Mouse (Mus musculus): ENCODE results near the gene Ssh2.
"Not testable (repeated sequence)": the region's sequence is repeated elsewhere in the genome, so short reads cannot be mapped to it uniquely, and the experiment has no call there.

Gene Ssh2

DNA sequence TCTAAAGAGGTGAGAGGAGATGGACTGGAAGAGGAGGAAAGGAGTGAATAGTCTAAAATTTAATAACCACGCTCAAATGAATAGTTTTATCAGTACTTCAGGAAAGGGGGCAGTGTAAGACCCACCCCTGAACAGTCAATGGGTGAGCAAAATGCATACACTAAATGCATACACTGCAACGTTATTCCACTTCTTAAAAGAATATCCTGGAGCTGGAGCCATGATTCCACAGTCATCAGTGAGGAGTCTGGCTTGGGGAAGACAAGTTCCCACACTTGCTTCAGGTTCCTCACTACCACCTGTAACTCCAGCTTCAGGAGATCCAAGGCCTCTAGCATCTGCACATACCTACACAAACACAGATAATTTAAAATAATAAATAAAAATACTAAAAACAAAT, 133.6 kb downstream of the Ssh2 start:
- no peak for DNase-seq

- DNase-seq, result no peak
Observed at GRCm38 (mm10) chr11:77355055-77355454, 139.0 kb downstream of the Ssh2 start.

- no peak for DNase-seq
Observed at GRCm38 (mm10) chr11:77357839-77358238, 141.8 kb downstream of the Ssh2 start.

- no peak for DNase-seq
Observed at GRCm38 (mm10) chr11:77363476-77363875, 147.4 kb downstream of the Ssh2 start.

DNA sequence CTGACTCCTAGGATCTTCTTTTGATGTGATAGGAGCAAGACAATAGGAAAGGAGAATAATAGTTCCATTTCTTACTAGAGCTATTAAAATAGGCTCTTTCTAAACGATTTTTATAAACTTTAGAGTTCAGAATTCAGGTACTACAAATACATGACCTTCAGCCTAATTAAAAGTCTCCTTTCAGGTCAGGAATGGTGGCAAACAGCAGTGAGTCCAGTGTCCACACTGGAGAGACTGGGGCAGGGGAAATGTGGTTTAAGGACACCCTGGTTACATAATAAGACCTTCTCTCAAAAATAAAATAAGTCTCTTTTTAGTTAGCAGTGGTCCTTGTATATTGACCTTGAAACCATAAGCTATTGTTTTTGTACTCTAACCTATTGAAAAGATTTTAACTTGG, 148.3 kb downstream of the Ssh2 start:
- DNase-seq, result no peak

- DNase-seq, result no peak
Observed at GRCm38 (mm10) chr11:77365706-77366386, 149.8 kb downstream of the Ssh2 start.

GRCm38 (mm10) chr11:77367541-77368270, 151.6 kb downstream of the Ssh2 start:
- no peak for DNase-seq

DNA sequence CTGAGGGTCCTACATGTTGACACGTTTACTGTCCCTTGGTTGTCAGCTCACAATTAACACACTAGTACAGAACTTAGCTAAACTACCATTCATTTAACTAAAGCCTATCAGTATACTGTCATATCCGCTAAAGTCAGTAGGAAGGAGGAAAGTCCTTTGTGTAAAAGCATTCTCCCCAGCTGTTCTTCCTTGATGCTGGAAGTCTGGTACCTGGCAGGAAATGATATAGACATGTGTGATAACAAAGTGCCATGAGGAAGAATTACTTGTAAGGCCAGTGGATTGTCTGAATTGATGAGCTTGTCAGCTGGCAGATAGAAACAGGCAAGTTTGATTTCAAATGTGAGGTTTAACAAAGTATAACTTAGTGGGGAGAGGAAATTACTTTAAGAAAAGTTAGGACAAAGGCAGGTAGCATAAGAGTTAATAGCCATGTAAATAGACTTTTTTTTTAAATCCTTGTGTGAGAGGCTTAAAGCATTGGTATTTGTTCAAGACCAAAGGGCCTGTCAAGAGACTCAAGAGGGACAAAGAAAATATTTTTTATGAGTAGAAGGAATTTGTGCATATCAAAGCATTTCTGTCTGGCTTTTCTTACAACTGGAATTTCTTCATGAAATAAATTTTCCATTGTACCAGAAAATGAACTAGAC, 153.2 kb downstream of the Ssh2 start:
- no peak for DNase-seq

GRCm38 (mm10) chr11:77369841-77370191, 153.7 kb downstream of the Ssh2 start:
- DNase-seq, result no peak

DNA sequence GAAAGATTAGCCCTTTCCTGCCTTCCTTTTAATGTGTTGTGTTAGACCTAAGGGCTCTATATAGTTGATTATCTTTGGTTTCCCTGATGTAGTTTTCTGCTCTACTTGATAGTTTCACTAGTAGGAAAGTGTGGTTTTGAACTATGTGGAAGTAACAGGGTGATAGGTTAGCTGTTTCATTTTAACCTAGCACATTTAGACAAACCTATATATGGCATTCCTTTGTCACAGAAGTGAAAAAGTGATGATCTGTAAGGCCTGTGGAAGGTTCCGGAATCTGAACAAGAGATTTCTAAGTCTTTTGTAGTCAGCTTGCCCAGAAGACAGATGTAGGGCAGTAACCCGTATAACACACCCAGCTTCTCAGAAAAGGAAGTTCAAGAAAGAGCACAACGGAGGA, 155.0 kb downstream of the Ssh2 start:
- DNase-seq, result no peak

- no peak for DNase-seq
Observed at GRCm38 (mm10) chr11:77371696-77372095, 155.6 kb downstream of the Ssh2 start.

- no peak for DNase-seq
Observed at GRCm38 (mm10) chr11:77372196-77372904, 156.3 kb downstream of the Ssh2 start.

DNA sequence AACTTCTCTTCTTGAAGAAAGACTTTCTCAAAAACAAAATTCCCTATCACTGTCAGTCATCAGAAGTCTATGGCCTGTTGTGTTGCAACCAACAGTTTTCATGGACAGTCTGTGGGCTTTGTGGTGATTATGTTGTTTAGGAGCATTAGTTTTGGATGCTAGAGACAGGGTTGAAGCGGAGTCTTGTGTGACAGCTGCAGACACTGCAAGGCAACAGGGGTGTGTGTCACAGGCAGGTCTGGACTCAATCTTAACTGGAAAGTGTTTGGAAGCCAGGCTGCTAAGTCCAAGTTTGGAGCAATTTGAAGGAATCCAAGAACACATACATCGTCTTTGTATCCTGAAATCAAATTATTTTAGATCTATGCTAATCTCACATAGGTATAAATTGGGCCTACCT, 162.5 kb downstream of the Ssh2 start:
- no peak for DNase-seq

DNA sequence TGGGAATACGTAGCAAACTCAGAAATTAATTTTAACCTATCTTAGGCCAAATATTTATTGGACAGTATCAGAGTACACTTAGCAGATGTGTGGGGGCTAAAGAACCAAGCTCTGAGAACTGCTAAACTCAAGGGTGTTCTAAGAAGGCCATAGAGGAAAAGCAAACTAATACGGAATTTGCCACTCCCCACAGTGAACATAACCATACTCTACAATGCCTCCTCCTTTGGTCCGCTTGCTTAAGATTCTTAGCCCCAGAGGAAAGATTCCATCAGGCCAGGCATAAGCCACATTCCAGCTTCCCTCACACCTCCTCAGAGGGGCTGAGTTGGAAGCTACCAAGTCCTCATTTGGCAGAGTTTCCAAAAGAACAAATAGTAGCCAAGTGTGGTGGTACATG, 165.1 kb downstream of the Ssh2 start:
- no peak for DNase-seq

GRCm38 (mm10) chr11:77384151-77384550, 168.1 kb downstream of the Ssh2 start:
- no peak for DNase-seq

DNA sequence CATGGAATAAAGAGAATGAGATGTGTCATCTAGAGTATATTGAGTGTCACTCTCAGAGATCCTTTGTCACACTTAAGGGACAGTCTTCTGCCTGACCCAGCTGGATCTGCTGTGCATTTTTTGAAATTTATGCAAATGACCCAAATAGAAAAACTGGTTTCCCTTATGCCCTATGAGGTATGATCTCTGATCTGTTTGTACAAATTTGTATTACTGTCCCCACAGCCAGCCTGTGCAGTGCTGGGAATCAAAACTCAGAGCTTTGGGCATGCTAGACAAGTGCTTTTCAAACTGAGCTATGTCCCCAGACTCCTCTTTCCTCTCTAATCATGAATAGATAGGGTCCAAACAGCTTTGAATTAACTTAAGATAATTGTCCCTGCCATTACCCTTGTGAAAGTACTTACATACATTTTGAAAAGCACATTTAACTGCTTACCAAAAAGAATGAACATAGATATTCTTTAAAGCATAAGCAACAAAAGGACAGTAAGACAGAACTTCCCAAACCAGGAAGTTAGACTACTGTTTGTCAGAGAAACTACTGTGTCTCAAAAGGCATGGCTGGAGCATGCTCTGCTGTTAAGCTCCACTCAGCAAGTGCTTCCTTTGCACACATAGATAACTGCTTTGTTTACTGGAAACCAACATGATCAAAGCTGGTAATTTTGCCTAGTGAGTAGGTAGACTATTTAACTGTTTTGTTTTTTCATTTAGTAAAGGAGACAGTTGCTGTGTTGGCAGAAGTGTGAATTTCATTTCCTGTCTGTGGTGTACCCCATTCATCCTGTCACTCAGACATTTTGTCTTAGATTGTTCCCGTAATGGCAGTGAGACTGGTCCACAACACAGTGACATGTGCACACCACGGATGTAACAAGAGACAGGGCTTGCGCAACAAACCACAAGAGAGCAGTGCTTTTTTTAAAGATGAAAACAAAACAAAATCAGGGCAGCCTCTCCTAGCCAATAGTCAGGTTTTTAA, 169.9 kb downstream of the Ssh2 start:
- no peak for DNase-seq

DNA sequence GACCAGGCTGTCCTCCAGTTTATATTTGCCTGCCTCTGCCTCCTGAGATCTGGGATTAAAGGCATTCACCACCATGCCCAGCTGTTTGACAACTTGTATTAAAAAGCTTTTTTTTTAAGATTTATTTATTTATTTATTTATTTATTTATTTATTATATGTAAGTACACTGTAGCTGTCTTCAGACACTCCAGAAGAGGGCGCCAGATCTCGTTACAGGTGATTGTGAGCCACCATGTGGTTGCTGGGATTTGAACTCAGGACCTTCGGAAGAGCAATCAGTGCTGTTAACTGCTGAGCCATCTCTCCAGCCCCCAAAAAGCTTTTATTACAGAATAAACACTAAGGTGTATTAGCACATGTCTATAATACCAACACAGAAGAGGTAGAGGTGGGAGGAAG, 172.1 kb downstream of the Ssh2 start:
- DNase-seq, result not testable (repeated sequence)

DNA sequence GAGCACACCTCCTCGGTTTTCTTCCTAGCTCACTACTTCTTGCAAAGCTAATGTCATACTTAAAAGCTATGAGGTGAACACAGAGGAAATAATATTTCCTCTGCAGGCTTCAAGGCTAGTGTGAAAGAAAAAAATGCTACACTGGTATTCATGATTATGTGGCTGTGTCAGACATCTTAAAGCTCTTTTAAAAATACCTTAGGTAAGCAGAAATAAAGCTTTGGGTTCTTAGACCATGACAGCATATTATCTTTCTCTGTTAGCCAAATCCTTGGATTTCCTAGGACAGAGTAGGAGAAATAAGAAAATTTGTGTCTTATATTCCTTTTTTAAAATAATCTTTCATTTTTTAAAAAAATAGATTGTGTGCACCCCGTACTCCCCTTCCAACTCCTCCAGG, 179.5 kb downstream of the Ssh2 start:
- no peak for DNase-seq

- DNase-seq, result no peak
Observed at GRCm38 (mm10) chr11:77402508-77402907, 186.4 kb downstream of the Ssh2 start.

DNA sequence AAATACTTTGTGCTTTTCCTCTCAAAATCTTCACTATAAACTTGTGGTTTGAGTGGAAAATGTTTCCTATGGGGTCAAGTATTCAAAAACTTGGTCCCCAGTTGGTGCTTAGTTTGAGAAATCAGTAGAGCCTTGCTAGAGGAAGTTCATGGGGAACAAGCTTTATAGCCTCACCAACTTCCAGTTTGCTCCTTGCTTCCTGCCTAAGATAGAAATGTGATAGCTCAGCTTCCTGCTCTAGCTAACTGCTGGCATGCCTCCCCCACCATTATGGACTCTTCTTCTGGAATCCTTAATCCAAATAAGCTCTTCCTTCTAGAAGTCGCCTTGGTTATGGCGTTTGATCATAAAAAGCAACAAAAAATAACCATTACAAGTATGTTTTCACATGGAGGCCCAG, 190.2 kb downstream of the Ssh2 start:
- DNase-seq, result no peak

DNA sequence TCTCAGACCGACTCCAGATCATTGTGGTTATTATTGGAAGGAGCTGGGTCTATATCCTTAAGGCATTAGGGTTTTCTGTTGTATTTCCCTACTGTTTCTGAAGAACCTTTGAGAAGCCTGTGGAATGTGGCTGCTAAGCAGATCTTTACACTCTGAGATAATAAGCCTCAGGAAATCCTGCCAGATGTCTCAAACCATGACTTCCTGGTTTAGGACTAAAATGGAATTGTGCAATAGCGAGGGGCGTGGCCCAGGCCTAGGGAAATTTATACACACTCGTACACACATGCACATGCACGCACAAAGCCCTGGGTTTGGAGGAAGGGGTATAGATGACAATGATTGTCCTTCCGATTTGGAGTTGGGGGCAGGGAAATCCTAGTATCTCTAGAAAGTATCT, 193.8 kb downstream of the Ssh2 start:
- no peak for DNase-seq

DNA sequence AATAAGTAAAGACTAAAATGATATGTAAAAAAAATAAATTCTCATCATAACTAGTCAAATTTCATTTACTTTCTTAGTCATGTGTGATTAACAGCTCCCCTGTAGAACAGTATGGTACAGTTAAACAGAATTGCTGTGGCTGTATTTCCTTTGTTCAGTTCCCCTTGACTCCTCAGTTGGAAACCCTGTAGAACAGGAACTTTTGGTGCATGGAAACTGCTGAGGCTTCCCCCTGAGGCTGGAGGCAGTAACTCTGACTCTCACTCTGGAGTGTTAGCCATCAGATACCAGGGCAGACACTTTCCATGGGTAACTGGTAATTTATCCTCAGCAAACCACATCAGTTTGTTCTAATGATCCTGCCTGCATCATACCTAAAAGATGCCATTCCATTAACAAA, 195.2 kb downstream of the Ssh2 start:
- DNase-seq, result no peak

Measured in cerebellum, postnatal 36 days (tissue).